Mouse (Mus musculus): ENCODE results near the gene Vmn1r175. TPM values are rescaled to one million over a fixed set of nuclear protein-coding genes. Genes with fewer than 3 reads are reported as not detected.
"Not testable (repeated sequence)": the region's sequence is repeated elsewhere in the genome, so short reads cannot be mapped to it uniquely, and the experiment has no call there.

The Vmn1r175 gene
- polyA plus RNA-seq (2012) = not detected in 2 replicates

- not testable (repeated sequence) for TF ChIP-seq GATA1 (IDR thresholded peaks at IDR 0.05; ENCODE audit: low read length)
Measured at GRCm38 (mm10) chr7:23810543-23810942, at the start of gene Vmn1r175. TSS of gene Vmn1r175 (minus strand) at chr7:23810643.

GRCm38 (mm10) chr7:23837272-23837671 is 26.8 kb upstream of the Vmn1r175 start, which contains the start of gene Vmn1r176:
TSS of gene Vmn1r176 (minus strand) at chr7:23837372.
- TF ChIP-seq GATA1 (IDR thresholded peaks at IDR 0.05; ENCODE audit: low read length) = not testable (repeated sequence)

GRCm38 (mm10) chr7:23784526-23784925 is 25.9 kb downstream of the Vmn1r175 start:
- no peak for TF ChIP-seq GATA1 (IDR thresholded peaks at IDR 0.05; ENCODE audit: low read length)

Other genes starting within 250 kb of the Vmn1r175 start
- not detected in 2 replicates for gene Vmn1r169, start 235.1 kb downstream of the Vmn1r175 start, polyA plus RNA-seq (2012)
- gene Vmn1r170, start 204.5 kb downstream of the Vmn1r175 start, polyA plus RNA-seq (2012) = not detected in 2 replicates
- not detected in 2 replicates for gene Vmn1r171, start 179.9 kb downstream of the Vmn1r175 start, polyA plus RNA-seq (2012)
- gene Vmn1r172, start 152.3 kb downstream of the Vmn1r175 start, polyA plus RNA-seq (2012) = not detected in 2 replicates
- not detected in 2 replicates for gene Vmn1r173, start 109.9 kb downstream of the Vmn1r175 start, polyA plus RNA-seq (2012)
- not detected in 2 replicates for gene Vmn1r174, start 58.4 kb downstream of the Vmn1r175 start, polyA plus RNA-seq (2012)
- not detected in 2 replicates for gene Vmn1r176, start 26.7 kb upstream of the Vmn1r175 start, polyA plus RNA-seq (2012)
- not detected in 2 replicates for gene Vmn1r177, start 55.8 kb upstream of the Vmn1r175 start, polyA plus RNA-seq (2012)
- not detected in 2 replicates for gene Vmn1r178, start 81.4 kb upstream of the Vmn1r175 start, polyA plus RNA-seq (2012)
- gene Vmn1r179, start 116.3 kb upstream of the Vmn1r175 start, polyA plus RNA-seq (2012) = not detected in 2 replicates
- gene Vmn1r180, start 140.0 kb upstream of the Vmn1r175 start, polyA plus RNA-seq (2012) = not detected in 2 replicates
- not detected in 2 replicates for gene Vmn1r181, start 164.0 kb upstream of the Vmn1r175 start, polyA plus RNA-seq (2012)
- gene V1rd19, start 191.0 kb upstream of the Vmn1r175 start, polyA plus RNA-seq (2012) = not detected in 2 replicates
- gene Vmn1r183, start 242.6 kb upstream of the Vmn1r175 start, polyA plus RNA-seq (2012) = not detected in 2 replicates